Mouse (Mus musculus): ENCODE results near the gene Cars. TPM values are rescaled to one million over a fixed set of nuclear protein-coding genes. Genes with fewer than 3 reads are reported as not detected.
A peak's percentile ranks its signal among the peaks of the same experiment; 100 is the strongest.

Gene Cars
- polyA plus RNA-seq, 2 experiments, result 35.7 to 41.4 TPM

DNA sequence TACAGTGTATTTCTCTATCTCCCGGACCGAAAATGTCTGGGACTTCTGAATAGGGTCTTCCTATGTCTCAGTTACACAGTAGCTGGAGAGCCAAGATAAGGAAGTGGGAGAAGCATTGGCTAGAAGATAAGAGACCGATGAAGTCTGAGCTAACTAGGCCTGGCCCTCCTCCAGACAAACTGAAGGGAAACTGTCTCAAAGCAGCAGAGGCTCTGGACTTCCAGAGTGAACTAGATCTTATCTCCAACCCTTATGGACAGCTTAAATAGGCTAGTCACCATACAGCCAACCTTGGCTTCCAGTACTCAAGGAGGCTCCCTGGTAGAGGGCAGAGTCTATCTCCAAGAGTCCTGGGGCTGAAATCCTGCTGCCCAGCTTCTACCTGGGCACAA is 34.2 kb downstream of the Cars start:
- Histone ChIP-seq H3K4me2 (ENCODE audit: low read depth) (peak overlapping the region; percentile 32), H3K27ac (peak overlapping the region; percentile 59), H3K36me3 (replicated peaks; ENCODE audit: control insufficient read depth, insufficient read depth, low read depth) (peaks cover 87% of the 10 kb centered on the region), H3K4me1 (replicated peaks; ENCODE audit: control insufficient read depth in 2 of 2, insufficient read depth in 2 of 2, low read length in 1 of 2) (peaks cover 19 to 28% of the 10 kb centered on the region in 2 experiments), H3K9ac (replicated peaks) (peak overlapping the region; percentile 25; the same call in 1 of the 2 replicates), H3K4me3 (ENCODE audit: insufficient read depth in 1 of 2, low read depth in 2 of 2, low read length in 2 of 2) (no peak overlapping the region), H3K9me3 (ENCODE audit: control insufficient read depth, low read length) (no peaks in the 10 kb centered on the region), H3K27me3 (ENCODE audit: control insufficient read depth, insufficient read depth, low read length) (no peaks in the 10 kb centered on the region)
- ATAC-seq (ENCODE audit: insufficient read depth), result peak; percentile 97
- no peak for TF ChIP-seq CTCF (IDR thresholded peaks at IDR 0.05; ENCODE audit: low read depth)
- peak; percentile 93 for TF ChIP-seq EP300 (IDR thresholded peaks at IDR 0.05; ENCODE audit: low read depth)
- WGBS (ENCODE audit: insufficient replicate concordance), result 11% methylated on average over 3 of the region's 3 CpGs
- peak; percentile 72 to 80 (median 74) for DNase-seq (ENCODE audit: low read depth in 3 of 3, low spot score in 3 of 3)

DNA sequence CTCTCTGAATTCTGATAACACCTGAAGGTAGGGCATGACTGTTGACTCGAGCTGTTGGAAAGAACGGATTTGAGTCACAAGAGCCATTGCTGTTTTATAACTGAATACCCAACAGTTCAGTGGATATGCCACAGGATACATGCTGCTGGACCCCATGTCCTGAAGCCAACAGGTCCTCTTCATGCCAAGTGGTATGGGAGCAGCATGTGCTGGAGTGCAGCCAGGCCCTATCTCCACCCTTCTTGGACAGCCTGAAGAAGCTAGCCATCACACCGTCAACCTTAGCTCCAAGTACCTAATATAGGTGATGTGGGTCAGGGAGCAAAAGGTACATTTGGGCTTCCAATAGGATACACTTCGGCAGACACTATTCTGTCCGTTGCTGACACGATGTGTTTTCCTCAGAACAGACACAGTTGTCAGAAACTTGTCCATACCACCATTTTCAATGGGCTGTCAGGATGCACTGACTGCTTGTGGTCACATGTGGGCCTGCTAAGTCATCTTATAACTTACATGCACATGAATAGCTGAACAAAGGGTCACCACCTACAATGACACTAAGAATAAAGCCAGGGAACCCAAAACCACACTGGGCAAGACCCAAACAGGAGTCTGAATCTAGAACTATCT is 34.8 kb downstream of the Cars start:
- peak overlapping the region; percentile 32 for H3K4me2 ChIP-seq (ENCODE audit: low read depth)
- peaks cover 86% of the 10 kb centered on the region for H3K36me3 ChIP-seq (replicated peaks; ENCODE audit: control insufficient read depth, insufficient read depth, low read depth)
- ATAC-seq (ENCODE audit: insufficient read depth) (peak; percentile 2; the same call in 1 of the 2 replicates), DNase-seq (ENCODE audit: low read depth in 3 of 3, low spot score in 3 of 3) (no peak)
- TF ChIP-seq CTCF (IDR thresholded peaks at IDR 0.05; ENCODE audit: low read depth) (no peak), EP300 (IDR thresholded peaks at IDR 0.05; ENCODE audit: low read depth) (no peak)
- H3K9me3 ChIP-seq (ENCODE audit: control insufficient read depth, low read length), result no peaks in the 10 kb centered on the region
- no peak overlapping the region for H3K4me3 ChIP-seq (ENCODE audit: insufficient read depth in 1 of 2, low read depth in 2 of 2, low read length in 2 of 2)
- peak overlapping the region; percentile 59 for H3K27ac ChIP-seq
- no peaks in the 10 kb centered on the region for H3K27me3 ChIP-seq (ENCODE audit: control insufficient read depth, insufficient read depth, low read length)
- 44% methylated on average over 6 of the region's 6 CpGs for WGBS (ENCODE audit: insufficient replicate concordance)
- no peak overlapping the region for H3K9ac ChIP-seq (replicated peaks)
- peaks cover 19 to 28% of the 10 kb centered on the region in 2 experiments for H3K4me1 ChIP-seq (replicated peaks; ENCODE audit: control insufficient read depth in 2 of 2, insufficient read depth in 2 of 2, low read length in 1 of 2)

DNA sequence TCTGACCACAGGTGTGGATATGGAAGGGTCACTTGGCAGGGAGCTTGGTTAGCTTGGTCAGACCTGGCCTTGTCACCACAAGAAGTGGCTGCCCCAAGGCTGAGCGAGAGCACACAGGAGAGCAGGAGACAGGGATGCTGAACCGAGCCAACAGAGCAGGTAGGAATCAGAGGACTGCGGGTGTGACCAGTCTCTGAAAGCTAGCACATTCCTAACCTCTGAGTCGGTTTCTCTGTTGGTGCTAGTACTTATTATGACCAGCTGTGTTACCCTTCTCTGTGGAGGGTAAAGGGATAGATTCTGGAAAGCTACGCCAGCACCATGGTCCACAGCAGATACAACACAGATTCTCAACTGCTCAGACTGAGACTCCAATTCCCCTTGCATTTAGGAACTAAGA is 36.1 kb downstream of the Cars start:
- H3K9ac ChIP-seq (replicated peaks), result no peak overlapping the region
- TF ChIP-seq CTCF (IDR thresholded peaks at IDR 0.05; ENCODE audit: low read depth) (no peak), EP300 (IDR thresholded peaks at IDR 0.05; ENCODE audit: low read depth) (no peak)
- no peak overlapping the region for H3K4me2 ChIP-seq (ENCODE audit: low read depth)
- H3K27ac ChIP-seq, result no peak overlapping the region
- WGBS (ENCODE audit: insufficient replicate concordance), result 80% methylated on average over 5 of the region's 5 CpGs
- H3K4me3 ChIP-seq (ENCODE audit: insufficient read depth in 1 of 2, low read depth in 2 of 2, low read length in 2 of 2), result no peak overlapping the region
- H3K9me3 ChIP-seq (ENCODE audit: control insufficient read depth, low read length), result no peaks in the 10 kb centered on the region
- H3K4me1 ChIP-seq (replicated peaks; ENCODE audit: control insufficient read depth in 2 of 2, insufficient read depth in 2 of 2, low read length in 1 of 2), result peaks cover 19 to 28% of the 10 kb centered on the region in 2 experiments
- H3K36me3 ChIP-seq (replicated peaks; ENCODE audit: control insufficient read depth, insufficient read depth, low read depth), result peaks cover 81% of the 10 kb centered on the region
- DNase-seq (ENCODE audit: low read depth in 3 of 3, low spot score in 3 of 3), result no peak
- ATAC-seq (ENCODE audit: insufficient read depth), result no peak
- H3K27me3 ChIP-seq (ENCODE audit: control insufficient read depth, insufficient read depth, low read length), result no peaks in the 10 kb centered on the region

GRCm38 (mm10) chr7:143557616-143558015 is 42.3 kb downstream of the Cars start:
- Histone ChIP-seq H3K27me3 (ENCODE audit: control insufficient read depth, insufficient read depth, low read length) (no peaks in the 10 kb centered on the region), H3K4me2 (ENCODE audit: low read depth) (no peak overlapping the region), H3K36me3 (replicated peaks; ENCODE audit: control insufficient read depth, insufficient read depth, low read depth) (peaks cover 80% of the 10 kb centered on the region), H3K9ac (replicated peaks) (no peak overlapping the region), H3K4me1 (replicated peaks; ENCODE audit: control insufficient read depth in 2 of 2, insufficient read depth in 2 of 2, low read length in 1 of 2) (no peaks in the 10 kb centered on the region), H3K4me3 (ENCODE audit: insufficient read depth in 1 of 2, low read depth in 2 of 2, low read length in 2 of 2) (no peak overlapping the region), H3K27ac (no peak overlapping the region), H3K9me3 (ENCODE audit: control insufficient read depth, low read length) (no peaks in the 10 kb centered on the region)
- no peak for TF ChIP-seq EP300 (IDR thresholded peaks at IDR 0.05; ENCODE audit: low read depth)
- peak; percentile 25; the same call in 1 of the 2 replicates for TF ChIP-seq CTCF (IDR thresholded peaks at IDR 0.05; ENCODE audit: low read depth)
- 79% methylated on average over 7 of the region's 7 CpGs for WGBS (ENCODE audit: insufficient replicate concordance)
- DNase-seq (ENCODE audit: low read depth in 3 of 3, low spot score in 3 of 3) (no peak), ATAC-seq (ENCODE audit: insufficient read depth) (peak; percentile 40; the same call in 1 of the 2 replicates)

DNA sequence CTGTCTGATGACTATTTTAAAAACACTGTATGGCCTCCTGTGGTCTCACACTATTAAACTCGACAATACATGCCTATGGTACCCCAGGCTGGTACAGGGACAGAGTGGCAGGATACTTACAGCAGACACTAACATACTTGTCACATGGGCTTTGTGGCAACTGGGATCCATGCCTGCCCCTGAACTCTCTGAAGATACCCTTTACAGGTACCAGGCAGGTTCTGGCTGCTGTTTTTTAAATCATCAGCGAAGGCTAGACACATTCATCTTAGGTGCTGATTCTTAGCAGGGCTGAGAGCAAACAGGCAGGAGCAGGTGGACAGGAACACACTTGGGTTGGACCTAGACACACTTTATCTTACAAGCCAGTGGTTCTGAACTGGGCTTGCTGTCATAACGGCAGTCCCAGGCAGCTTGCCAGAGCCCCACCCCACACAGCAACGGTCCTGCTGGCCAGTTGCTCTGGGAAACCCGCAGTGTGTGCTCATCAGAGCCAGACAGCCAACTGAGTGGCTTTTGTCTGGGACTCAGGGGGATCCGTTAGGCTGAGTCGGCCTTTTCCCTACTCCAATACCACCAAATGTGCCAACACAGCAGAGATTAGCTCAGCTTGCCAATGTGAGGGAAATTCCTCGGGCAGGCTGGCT is 42.8 kb downstream of the Cars start:
- Histone ChIP-seq H3K27ac (no peak overlapping the region), H3K4me2 (ENCODE audit: low read depth) (no peak overlapping the region), H3K4me1 (replicated peaks; ENCODE audit: control insufficient read depth in 2 of 2, insufficient read depth in 2 of 2, low read length in 1 of 2) (no peaks in the 10 kb centered on the region)

More for the DNA sequence above, 42.8 kb downstream of the Cars start:
- DNase-seq (ENCODE audit: low read depth in 3 of 3, low spot score in 3 of 3) (no peak), ATAC-seq (ENCODE audit: insufficient read depth) (peak; percentile 70)
- no peaks in the 10 kb centered on the region for H3K9me3 ChIP-seq (ENCODE audit: control insufficient read depth, low read length)
- H3K9ac ChIP-seq (replicated peaks), result no peak overlapping the region
- 66% methylated on average over 8 of the region's 8 CpGs for WGBS (ENCODE audit: insufficient replicate concordance)
- peaks cover 74% of the 10 kb centered on the region for H3K36me3 ChIP-seq (replicated peaks; ENCODE audit: control insufficient read depth, insufficient read depth, low read depth)
- TF ChIP-seq EP300 (IDR thresholded peaks at IDR 0.05; ENCODE audit: low read depth), result peak; percentile 68
- TF ChIP-seq CTCF (IDR thresholded peaks at IDR 0.05; ENCODE audit: low read depth), result no peak
- H3K27me3 ChIP-seq (ENCODE audit: control insufficient read depth, insufficient read depth, low read length), result no peaks in the 10 kb centered on the region
- no peak overlapping the region for H3K4me3 ChIP-seq (ENCODE audit: insufficient read depth in 1 of 2, low read depth in 2 of 2, low read length in 2 of 2)

Measured in liver, embryonic 14.5 days (tissue).